Mouse (Mus musculus): ENCODE measurements at regions not wholly inside any gene's neighbourhood (a gene's known extent, or its start where the extent isn't known, plus 50 kb on each side); places are given as distances from the start of the nearest gene placed in this dataset.

GRCm38 (mm10) chr1:169224431-169224830 is 306.8 kb downstream of the Nuf2 start:
- H3K4me1 ChIP-seq (ENCODE audit: control insufficient read depth, insufficient read depth, low read length): no peaks in the 10 kb centered on the region
- H3K27me3 ChIP-seq (ENCODE audit: control insufficient read depth, insufficient read depth, low read length): no peaks in the 10 kb centered on the region
- no peak overlapping the region for H3K9ac ChIP-seq (ENCODE audit: low read depth, low read length)
- no peak overlapping the region for H3K4me2 ChIP-seq (replicated peaks; ENCODE audit: low read depth, low read length)
- ATAC-seq (ENCODE audit: low FRiP score, low TSS enrichment): no peak
- WGBS: 81% methylated on average over 2 of the region's 2 CpGs
- no peak overlapping the region; the same call in 1 of the 2 replicates for H3K27ac ChIP-seq (ENCODE audit: low read depth, low read length)
- no peaks in the 10 kb centered on the region for H3K36me3 ChIP-seq (ENCODE audit: control insufficient read depth, insufficient read depth, low read length)
- H3K4me3 ChIP-seq (ENCODE audit: low read length): no peak overlapping the region
- no peaks in the 10 kb centered on the region for H3K9me3 ChIP-seq (ENCODE audit: control insufficient read depth, low read length)

- Histone ChIP-seq H3K4me1 (ENCODE audit: control insufficient read depth, insufficient read depth, low read length) (no peaks in the 10 kb centered on the region), H3K27ac (ENCODE audit: low read depth, low read length) (no peak overlapping the region), H3K36me3 (ENCODE audit: control insufficient read depth, insufficient read depth, low read length) (no peaks in the 10 kb centered on the region), H3K4me3 (ENCODE audit: low read length) (no peak overlapping the region), H3K9me3 (ENCODE audit: control insufficient read depth, low read length) (no peaks in the 10 kb centered on the region), H3K27me3 (ENCODE audit: control insufficient read depth, insufficient read depth, low read length) (no peaks in the 10 kb centered on the region), H3K4me2 (replicated peaks; ENCODE audit: low read depth, low read length) (no peak overlapping the region), H3K9ac (ENCODE audit: low read depth, low read length) (no peak overlapping the region)
- no peak for ATAC-seq (ENCODE audit: low FRiP score, low TSS enrichment)
- 80% methylated on average over 1 of the region's 1 CpGs for WGBS
These were observed 343.6 kb downstream of the Nuf2 start for GRCm38 (mm10) chr1:169187658-169188057.

- H3K9ac ChIP-seq (ENCODE audit: low read depth, low read length): no peak overlapping the region
- WGBS: 96% methylated on average over 2 of the region's 2 CpGs
- H3K36me3 ChIP-seq (ENCODE audit: control insufficient read depth, insufficient read depth, low read length): no peaks in the 10 kb centered on the region
- H3K4me2 ChIP-seq (replicated peaks; ENCODE audit: low read depth, low read length): no peak overlapping the region
- H3K27ac ChIP-seq (ENCODE audit: low read depth, low read length): no peak overlapping the region
- no peaks in the 10 kb centered on the region for H3K27me3 ChIP-seq (ENCODE audit: control insufficient read depth, insufficient read depth, low read length)
- no peaks in the 10 kb centered on the region for H3K9me3 ChIP-seq (ENCODE audit: control insufficient read depth, low read length)
- no peaks in the 10 kb centered on the region; the same call in 1 of the 2 replicates for H3K4me1 ChIP-seq (ENCODE audit: control insufficient read depth, insufficient read depth, low read length)
- ATAC-seq (ENCODE audit: low FRiP score, low TSS enrichment): no peak
- no peak overlapping the region for H3K4me3 ChIP-seq (ENCODE audit: low read length)
These were observed 360.9 kb downstream of the Nuf2 start for GRCm38 (mm10) chr1:169170405-169170804.

GRCm38 (mm10) chr1:169168033-169168432 is 363.2 kb downstream of the Nuf2 start:
- Histone ChIP-seq H3K27ac (ENCODE audit: low read depth, low read length) (no peak overlapping the region), H3K4me2 (replicated peaks; ENCODE audit: low read depth, low read length) (no peak overlapping the region), H3K27me3 (ENCODE audit: control insufficient read depth, insufficient read depth, low read length) (no peaks in the 10 kb centered on the region), H3K4me3 (ENCODE audit: low read length) (no peak overlapping the region), H3K9me3 (ENCODE audit: control insufficient read depth, low read length) (no peaks in the 10 kb centered on the region), H3K9ac (ENCODE audit: low read depth, low read length) (no peak overlapping the region), H3K36me3 (ENCODE audit: control insufficient read depth, insufficient read depth, low read length) (no peaks in the 10 kb centered on the region), H3K4me1 (ENCODE audit: control insufficient read depth, insufficient read depth, low read length) (no peaks in the 10 kb centered on the region; the same call in 1 of the 2 replicates)
- no peak for ATAC-seq (ENCODE audit: low FRiP score, low TSS enrichment)
- 69% methylated on average over 4 of the region's 4 CpGs for WGBS

- peak; percentile 77 for ATAC-seq (ENCODE audit: low FRiP score, low TSS enrichment)
- H3K4me1 ChIP-seq (ENCODE audit: control insufficient read depth, insufficient read depth, low read length): no peaks in the 10 kb centered on the region; the same call in 1 of the 2 replicates
- no peak overlapping the region for H3K4me2 ChIP-seq (replicated peaks; ENCODE audit: low read depth, low read length)
- H3K9me3 ChIP-seq (ENCODE audit: control insufficient read depth, low read length): peaks cover 4% of the 10 kb centered on the region; the same call in 1 of the 2 replicates
- H3K4me3 ChIP-seq (ENCODE audit: low read length): no peak overlapping the region
- H3K9ac ChIP-seq (ENCODE audit: low read depth, low read length): no peak overlapping the region
- no peaks in the 10 kb centered on the region for H3K36me3 ChIP-seq (ENCODE audit: control insufficient read depth, insufficient read depth, low read length)
- WGBS: 54% methylated on average over 5 of the region's 5 CpGs
- peak overlapping the region; percentile 68; the same call in 1 of the 2 replicates for H3K27ac ChIP-seq (ENCODE audit: low read depth, low read length)
- H3K27me3 ChIP-seq (ENCODE audit: control insufficient read depth, insufficient read depth, low read length): no peaks in the 10 kb centered on the region
These were observed 365.0 kb downstream of the Nuf2 start for GRCm38 (mm10) chr1:169166041-169166850.

- Histone ChIP-seq H3K27me3 (ENCODE audit: control insufficient read depth, insufficient read depth, low read length) (no peaks in the 10 kb centered on the region), H3K4me1 (ENCODE audit: control insufficient read depth, insufficient read depth, low read length) (peaks cover 3% of the 10 kb centered on the region; the same call in 1 of the 2 replicates), H3K4me2 (replicated peaks; ENCODE audit: low read depth, low read length) (no peak overlapping the region), H3K36me3 (ENCODE audit: control insufficient read depth, insufficient read depth, low read length) (no peaks in the 10 kb centered on the region), H3K4me3 (ENCODE audit: low read length) (no peak overlapping the region), H3K9ac (ENCODE audit: low read depth, low read length) (no peak overlapping the region), H3K27ac (ENCODE audit: low read depth, low read length) (peak overlapping the region; percentile 70; the same call in 1 of the 2 replicates), H3K9me3 (ENCODE audit: control insufficient read depth, low read length) (peaks cover 4% of the 10 kb centered on the region; the same call in 1 of the 2 replicates)
- ATAC-seq (ENCODE audit: low FRiP score, low TSS enrichment): peak; percentile 89
- 16% methylated on average over 6 of the region's 6 CpGs for WGBS
These were observed 370.4 kb downstream of the Nuf2 start for GRCm38 (mm10) chr1:169160858-169161257.

GRCm38 (mm10) chr1:169160220-169160619 is 371.0 kb downstream of the Nuf2 start:
- Histone ChIP-seq H3K9me3 (ENCODE audit: control insufficient read depth, low read length) (peaks cover 4% of the 10 kb centered on the region; the same call in 1 of the 2 replicates), H3K27me3 (ENCODE audit: control insufficient read depth, insufficient read depth, low read length) (no peaks in the 10 kb centered on the region), H3K4me3 (ENCODE audit: low read length) (no peak overlapping the region), H3K4me2 (replicated peaks; ENCODE audit: low read depth, low read length) (no peak overlapping the region), H3K4me1 (ENCODE audit: control insufficient read depth, insufficient read depth, low read length) (peaks cover 3% of the 10 kb centered on the region; the same call in 1 of the 2 replicates), H3K27ac (ENCODE audit: low read depth, low read length) (peak overlapping the region; percentile 70), H3K36me3 (ENCODE audit: control insufficient read depth, insufficient read depth, low read length) (no peaks in the 10 kb centered on the region), H3K9ac (ENCODE audit: low read depth, low read length) (no peak overlapping the region)
- no peak; the same call in 1 of the 2 replicates for ATAC-seq (ENCODE audit: low FRiP score, low TSS enrichment)
- 42% methylated on average over 1 of the region's 1 CpGs for WGBS

GRCm38 (mm10) chr1:169159786-169160185 is 371.5 kb downstream of the Nuf2 start:
- peak overlapping the region; percentile 70; the same call in 1 of the 2 replicates for H3K27ac ChIP-seq (ENCODE audit: low read depth, low read length)
- no peak overlapping the region for H3K9ac ChIP-seq (ENCODE audit: low read depth, low read length)
- peaks cover 4% of the 10 kb centered on the region; the same call in 1 of the 2 replicates for H3K9me3 ChIP-seq (ENCODE audit: control insufficient read depth, low read length)
- H3K4me2 ChIP-seq (replicated peaks; ENCODE audit: low read depth, low read length): no peak overlapping the region
- H3K36me3 ChIP-seq (ENCODE audit: control insufficient read depth, insufficient read depth, low read length): no peaks in the 10 kb centered on the region
- H3K4me1 ChIP-seq (ENCODE audit: control insufficient read depth, insufficient read depth, low read length): peaks cover 3% of the 10 kb centered on the region; the same call in 1 of the 2 replicates
- H3K27me3 ChIP-seq (ENCODE audit: control insufficient read depth, insufficient read depth, low read length): no peaks in the 10 kb centered on the region
- ATAC-seq (ENCODE audit: low FRiP score, low TSS enrichment): no peak
- no peak overlapping the region for H3K4me3 ChIP-seq (ENCODE audit: low read length)

GRCm38 (mm10) chr1:169157496-169157895 is 373.8 kb downstream of the Nuf2 start:
- Histone ChIP-seq H3K9me3 (ENCODE audit: control insufficient read depth, low read length) (peaks cover 4% of the 10 kb centered on the region; the same call in 1 of the 2 replicates), H3K27me3 (ENCODE audit: control insufficient read depth, insufficient read depth, low read length) (no peaks in the 10 kb centered on the region), H3K9ac (ENCODE audit: low read depth, low read length) (no peak overlapping the region), H3K4me2 (replicated peaks; ENCODE audit: low read depth, low read length) (no peak overlapping the region), H3K36me3 (ENCODE audit: control insufficient read depth, insufficient read depth, low read length) (no peaks in the 10 kb centered on the region), H3K4me1 (ENCODE audit: control insufficient read depth, insufficient read depth, low read length) (peaks cover 3% of the 10 kb centered on the region; the same call in 1 of the 2 replicates), H3K4me3 (ENCODE audit: low read length) (no peak overlapping the region), H3K27ac (ENCODE audit: low read depth, low read length) (no peak overlapping the region)
- 64% methylated on average over 3 of the region's 3 CpGs for WGBS
- no peak for ATAC-seq (ENCODE audit: low FRiP score, low TSS enrichment)
